Mouse (Mus musculus) embryonic facial prominence, embryonic 13.5 days (tissue): ENCODE data around the gene Rapgef4. TPM values are rescaled to one million over a fixed set of nuclear protein-coding genes. Genes with fewer than 3 reads are reported as not detected.

Experiments
- ATAC-seq: fragments of 200-750 bp; cut with Nextera tagmentation; 2 replicates; pipeline ENCODE4 v1.8.0; 2017; ENCODE audit warnings: low read depth; ENCODE audit not compliant: insufficient number of reproducible peaks, insufficient read depth, low FRiP score, low TSS enrichment
- H3K27ac ChIP-seq: fragments of 300-500 bp; sonication (generic); 2 replicates; pipeline ENCODE4 v1.5.1; 2015; ENCODE audit warnings: moderate library complexity, mild to moderate bottlenecking, inconsistent platforms
- H3K27me3 ChIP-seq: fragments of 300-500 bp; sonication (generic); 2 replicates; pipeline ENCODE4 v1.6.1; 2015; ENCODE audit warnings: mild to moderate bottlenecking, inconsistent platforms
- H3K36me3 ChIP-seq: fragments of 300-500 bp; sonication (generic); 2 replicates; pipeline ENCODE4 v1.6.1; 2015; ENCODE audit warnings: mild to moderate bottlenecking, inconsistent platforms
- H3K4me1 ChIP-seq: fragments of 300-500 bp; sonication (generic); 2 replicates; pipeline ENCODE4 v1.6.1; 2015; ENCODE audit warnings: inconsistent platforms
- H3K4me2 ChIP-seq: fragments of 300-500 bp; sonication (generic); 2 replicates; pipeline ENCODE4 v1.6.1; 2015; ENCODE audit warnings: moderate library complexity, mild to moderate bottlenecking, inconsistent platforms
- H3K4me3 ChIP-seq: fragments of 300-500 bp; sonication (generic); 2 replicates; pipeline ENCODE4 v1.5.1; 2015; ENCODE audit warnings: mild to moderate bottlenecking, inconsistent platforms
- H3K9ac ChIP-seq: fragments of 300-500 bp; sonication (generic); 2 replicates; pipeline ENCODE4 v1.6.1; 2015; ENCODE audit warnings: mild to moderate bottlenecking, inconsistent platforms
- H3K9me3 ChIP-seq: fragments of 300-500 bp; sonication (generic); 2 replicates; pipeline ENCODE4 v1.6.1; 2016; ENCODE audit warnings: inconsistent platforms
- WGBS: fragments of 180-500 bp; shearing (Covaris S2); methylation state at CpG from one replicate; pipeline ENCODE4 v1.1.7; 2015; ENCODE audit warnings: mixed read lengths; 5-methylcytosine and 5-hydroxymethylcytosine counted together
- polyA plus RNA-seq: library from polyadenylated mRNA; unstranded; fragments of >200 nt; fragmentation: Nextera tagmentation; extraction: Ambion mirVana; gene quantifications from 2 replicates; pipeline ENCODE4 v1.2.1, GENCODE M21; 2015

Rapgef4 gene
- polyA plus RNA-seq, 1 experiment from 2014 or later: 3.0 TPM

DNA sequence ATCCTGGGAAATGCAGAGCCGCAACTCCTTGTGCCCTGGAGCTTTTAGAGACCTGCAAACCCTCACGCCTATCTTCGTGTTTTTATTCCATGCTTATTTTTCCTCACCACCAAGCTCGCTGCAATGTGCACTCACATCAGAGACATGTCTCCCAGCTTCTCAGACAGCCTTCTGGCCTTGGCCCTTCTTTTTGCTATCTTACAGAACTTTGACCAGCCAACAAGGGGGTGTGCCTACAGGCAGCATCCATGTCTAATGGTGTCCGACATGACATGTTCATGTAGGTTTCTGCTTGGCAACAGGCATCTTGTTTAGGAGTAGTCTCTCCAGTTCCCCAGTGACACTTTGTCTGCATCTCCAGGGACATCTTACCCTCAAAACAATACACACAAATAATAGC is 56.3 kb downstream of the Rapgef4 start:
- no peaks in the 10 kb centered on the region for H3K9me3 ChIP-seq
- no peaks in the 10 kb centered on the region for H3K27me3 ChIP-seq
- H3K4me3 ChIP-seq: no peak overlapping the region
- WGBS: 89% methylated on average over 5 of the region's 5 CpGs
- H3K27ac ChIP-seq: no peak overlapping the region
- H3K36me3 ChIP-seq: no peaks in the 10 kb centered on the region
- no peak overlapping the region for H3K9ac ChIP-seq
- H3K4me1 ChIP-seq: peaks cover 9% of the 10 kb centered on the region
- ATAC-seq: no peak
- H3K4me2 ChIP-seq: no peak overlapping the region

DNA sequence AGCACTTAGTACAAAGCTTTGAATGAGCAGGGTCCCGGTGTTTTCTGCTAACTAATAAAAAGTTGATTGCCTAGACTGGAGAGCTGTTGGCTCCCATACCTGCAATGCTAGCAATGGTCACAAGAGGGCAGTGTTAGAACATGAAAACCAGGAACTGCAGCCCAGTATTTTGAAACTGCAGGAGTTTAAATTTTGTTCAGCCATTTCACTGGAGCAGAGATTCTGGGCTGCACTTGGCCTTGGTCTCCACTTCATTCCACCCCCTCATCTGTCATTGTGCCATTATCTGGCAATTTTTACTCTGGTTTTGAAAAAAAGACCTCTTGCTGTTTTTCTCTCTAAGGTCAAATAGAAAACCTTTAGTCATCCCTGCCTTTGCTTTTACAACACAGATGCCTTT is 57.2 kb downstream of the Rapgef4 start:
- no peak overlapping the region for H3K4me2 ChIP-seq
- no peak overlapping the region for H3K4me3 ChIP-seq
- no peak overlapping the region; the same call in 1 of the 2 replicates for H3K27ac ChIP-seq
- no peaks in the 10 kb centered on the region for H3K9me3 ChIP-seq
- H3K36me3 ChIP-seq: no peaks in the 10 kb centered on the region
- H3K9ac ChIP-seq: no peak overlapping the region
- peaks cover 9% of the 10 kb centered on the region for H3K4me1 ChIP-seq
- 21% methylated on average over 1 of the region's 1 CpGs for WGBS
- no peaks in the 10 kb centered on the region for H3K27me3 ChIP-seq
- ATAC-seq: no peak

DNA sequence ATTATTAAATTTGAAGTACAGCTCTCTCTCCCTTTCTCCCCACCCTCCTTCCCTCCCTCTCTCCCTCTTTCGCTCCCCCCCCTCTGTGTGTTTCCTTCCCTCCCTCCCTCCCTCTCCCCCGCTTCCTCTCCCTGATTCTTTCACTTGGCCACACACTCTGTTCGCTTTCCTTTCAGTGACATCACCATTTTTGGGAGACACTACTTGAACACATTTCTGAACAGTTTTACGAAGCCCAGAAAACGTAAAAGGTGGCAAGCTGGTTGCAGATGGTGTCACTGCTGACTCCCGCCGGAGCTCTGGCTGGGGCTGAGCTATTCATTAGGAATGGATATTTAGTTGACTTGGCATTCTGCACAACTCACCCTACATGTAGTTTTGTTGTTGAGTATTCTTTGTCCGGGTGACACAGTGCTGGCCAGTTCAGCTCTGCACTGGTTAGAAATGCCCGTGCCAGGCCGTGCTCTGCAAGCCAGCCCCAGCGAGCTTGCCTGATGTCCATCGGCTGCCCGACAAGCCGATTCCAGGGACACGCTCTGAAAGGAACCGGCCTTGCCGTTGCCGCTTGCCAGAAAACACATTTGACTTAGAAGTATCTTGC is 57.7 kb downstream of the Rapgef4 start:
- H3K4me1 ChIP-seq: peaks cover 9% of the 10 kb centered on the region
- no peak overlapping the region for H3K4me3 ChIP-seq
- peak overlapping the region; percentile 28 for H3K4me2 ChIP-seq
- WGBS: 62% methylated on average over 18 of the region's 18 CpGs
- no peaks in the 10 kb centered on the region for H3K27me3 ChIP-seq
- peak overlapping the region; percentile 6; the same call in 1 of the 2 replicates for H3K9ac ChIP-seq
- H3K36me3 ChIP-seq: no peaks in the 10 kb centered on the region
- no peak for ATAC-seq
- H3K9me3 ChIP-seq: no peaks in the 10 kb centered on the region
- H3K27ac ChIP-seq: peak overlapping the region; percentile 44; the same call in 1 of the 2 replicates

DNA sequence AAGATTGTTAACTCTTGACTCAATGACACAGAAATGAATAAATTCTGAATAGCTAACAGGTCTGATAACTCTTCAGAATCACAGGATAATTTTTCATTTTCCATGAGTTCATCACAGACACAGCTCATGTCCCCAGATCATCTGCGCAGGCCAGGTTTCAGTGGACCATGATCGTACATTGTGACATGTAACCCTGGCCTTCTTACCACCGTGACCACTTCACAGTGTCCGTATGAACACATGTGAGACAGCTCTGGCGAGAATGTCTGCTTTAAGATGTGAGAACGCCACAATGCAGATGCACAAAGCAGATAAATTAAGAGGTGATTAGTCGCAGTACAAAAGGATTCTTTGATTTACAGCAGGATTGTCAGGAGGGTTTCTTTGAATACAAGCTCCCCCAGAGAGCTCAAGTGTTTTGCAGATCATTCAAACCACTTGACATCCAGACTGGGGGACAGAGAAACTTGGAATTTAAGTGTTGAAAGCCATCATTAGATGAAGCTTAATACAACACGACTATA is 58.5 kb downstream of the Rapgef4 start:
- 50% methylated on average over 8 of the region's 8 CpGs for WGBS
- Histone ChIP-seq H3K4me3 (no peak overlapping the region), H3K9me3 (no peaks in the 10 kb centered on the region), H3K9ac (no peak overlapping the region), H3K4me2 (no peak overlapping the region), H3K4me1 (peaks cover 9% of the 10 kb centered on the region), H3K27ac (no peak overlapping the region), H3K27me3 (no peaks in the 10 kb centered on the region), H3K36me3 (no peaks in the 10 kb centered on the region)
- ATAC-seq: no peak

DNA sequence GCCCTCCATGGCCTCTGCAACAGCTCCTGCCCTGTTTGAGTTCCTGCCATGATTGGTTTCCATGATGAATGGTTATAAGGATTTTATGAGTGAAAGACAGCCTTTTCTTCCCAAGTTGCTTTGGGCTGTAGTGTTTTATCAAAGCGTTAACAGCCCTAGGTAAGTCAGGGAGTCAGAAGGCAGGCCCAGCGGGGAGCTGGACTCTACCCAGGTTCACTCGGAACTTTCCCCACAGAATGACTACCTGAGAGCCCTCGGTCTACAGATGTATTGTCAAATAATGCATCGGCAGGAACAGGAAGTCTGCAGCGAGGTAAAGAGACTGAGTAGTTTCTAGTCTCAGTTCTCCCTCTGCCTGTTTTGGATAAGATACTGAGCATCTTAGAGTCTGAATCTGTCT is 60.0 kb downstream of the Rapgef4 start:
- 91% methylated on average over 6 of the region's 6 CpGs for WGBS
- no peak overlapping the region for H3K9ac ChIP-seq
- H3K4me3 ChIP-seq: no peak overlapping the region
- no peak overlapping the region for H3K4me2 ChIP-seq
- peaks cover 14% of the 10 kb centered on the region for H3K4me1 ChIP-seq
- no peaks in the 10 kb centered on the region for H3K36me3 ChIP-seq
- no peak for ATAC-seq
- H3K27me3 ChIP-seq: no peaks in the 10 kb centered on the region
- no peak overlapping the region for H3K27ac ChIP-seq
- no peaks in the 10 kb centered on the region for H3K9me3 ChIP-seq

DNA sequence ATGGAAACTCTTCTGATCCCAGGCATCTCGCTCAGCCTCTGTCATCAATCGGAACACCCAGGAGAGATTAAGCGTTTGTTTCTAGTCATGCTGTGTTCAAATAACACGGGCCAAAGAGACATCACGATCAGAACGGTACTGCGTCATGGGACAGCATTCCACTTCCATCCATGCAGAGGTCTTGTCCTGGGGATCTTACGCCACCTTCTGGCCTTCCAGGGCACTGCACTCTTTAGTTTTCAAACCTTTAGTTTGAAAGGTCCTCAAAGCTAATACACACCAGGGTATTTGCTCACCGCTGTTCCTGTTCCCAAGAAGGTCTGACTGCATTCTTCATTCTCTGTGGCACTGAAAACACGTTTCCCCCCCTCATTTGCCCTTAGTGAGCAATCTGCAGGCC is 61.1 kb downstream of the Rapgef4 start:
- Histone ChIP-seq H3K4me2 (no peak overlapping the region), H3K4me3 (no peak overlapping the region), H3K27me3 (no peaks in the 10 kb centered on the region), H3K27ac (no peak overlapping the region), H3K4me1 (peaks cover 14% of the 10 kb centered on the region), H3K9ac (no peak overlapping the region), H3K9me3 (no peaks in the 10 kb centered on the region), H3K36me3 (no peaks in the 10 kb centered on the region)
- 84% methylated on average over 10 of the region's 10 CpGs for WGBS
- ATAC-seq: no peak

DNA sequence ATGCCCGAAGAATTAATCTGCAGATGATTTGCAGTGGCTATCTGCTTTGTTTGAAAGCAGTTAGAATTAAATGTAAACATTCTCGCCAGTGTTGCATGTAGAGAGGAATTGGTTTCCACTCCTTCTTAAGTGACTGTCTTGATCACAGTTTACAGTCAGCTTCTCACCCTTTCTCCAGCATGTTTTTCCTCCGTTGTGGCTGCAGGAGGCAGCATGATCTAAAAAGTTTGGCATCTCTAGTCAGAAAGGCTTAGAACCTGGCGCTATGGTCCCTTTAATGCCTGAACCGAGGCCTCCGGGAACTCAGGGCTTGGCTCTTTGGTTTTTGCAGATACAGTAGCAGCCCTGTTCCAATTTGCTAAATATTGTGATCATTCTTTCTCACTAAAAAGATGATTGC is 63.2 kb downstream of the Rapgef4 start:
- H3K4me1 ChIP-seq: peaks cover 8% of the 10 kb centered on the region
- no peaks in the 10 kb centered on the region for H3K9me3 ChIP-seq
- no peaks in the 10 kb centered on the region for H3K36me3 ChIP-seq
- no peak overlapping the region for H3K4me3 ChIP-seq
- WGBS: 52% methylated on average over 6 of the region's 6 CpGs
- no peaks in the 10 kb centered on the region for H3K27me3 ChIP-seq
- H3K27ac ChIP-seq: no peak overlapping the region
- no peak overlapping the region for H3K4me2 ChIP-seq
- no peak for ATAC-seq
- H3K9ac ChIP-seq: no peak overlapping the region

DNA sequence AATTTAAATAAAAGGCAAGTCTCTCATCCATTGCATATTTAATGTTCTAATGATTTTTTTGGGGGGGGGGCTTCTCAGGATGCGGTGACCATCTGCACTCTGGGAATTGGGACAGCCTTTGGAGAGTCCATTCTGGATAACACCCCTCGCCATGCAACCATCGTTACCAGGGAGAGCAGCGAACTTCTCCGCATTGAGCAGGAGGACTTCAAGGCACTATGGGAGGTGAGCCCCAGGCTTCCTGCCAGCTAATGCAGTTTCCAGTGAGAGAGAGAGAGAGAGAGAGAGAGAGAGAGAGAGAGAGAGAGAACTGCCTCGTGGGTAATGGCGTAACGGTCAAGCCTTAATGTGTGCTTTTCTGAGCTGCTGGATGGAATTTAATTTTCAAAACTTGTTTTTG is 64.0 kb downstream of the Rapgef4 start:
- WGBS: 87% methylated on average over 8 of the region's 8 CpGs
- Histone ChIP-seq H3K9ac (no peak overlapping the region), H3K4me3 (no peak overlapping the region)

DNA sequence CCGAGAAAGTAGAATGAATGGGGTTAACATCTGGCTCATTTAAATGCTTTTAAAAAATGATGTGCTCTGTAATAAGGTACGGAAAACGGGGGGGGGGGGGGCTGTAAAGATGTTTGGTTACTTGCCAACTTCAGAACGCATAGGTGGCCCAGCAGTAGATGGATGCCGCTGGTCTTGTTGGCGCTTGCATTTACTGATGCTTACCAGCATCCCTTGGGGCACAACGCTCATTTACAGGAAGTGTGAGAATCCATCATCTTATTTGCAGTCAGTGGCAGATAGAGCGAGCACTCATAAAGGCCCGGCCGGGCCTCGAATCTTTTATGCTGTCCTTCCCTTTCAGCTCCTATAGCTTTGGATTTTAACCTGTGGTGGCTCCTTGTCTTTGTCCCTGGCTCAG is 64.6 kb downstream of the Rapgef4 start:
- WGBS: 65% methylated on average over 11 of the region's 11 CpGs
- H3K4me3 ChIP-seq: no peak overlapping the region
- H3K9me3 ChIP-seq: no peaks in the 10 kb centered on the region
- H3K27me3 ChIP-seq: no peaks in the 10 kb centered on the region
- ATAC-seq: no peak
- H3K4me2 ChIP-seq: no peak overlapping the region
- H3K36me3 ChIP-seq: no peaks in the 10 kb centered on the region
- H3K27ac ChIP-seq: no peak overlapping the region
- no peak overlapping the region for H3K9ac ChIP-seq
- H3K4me1 ChIP-seq: peaks cover 5% of the 10 kb centered on the region; the same call in 1 of the 2 replicates

More for the DNA sequence above, 64.0 kb downstream of the Rapgef4 start:
- H3K27me3 ChIP-seq: no peaks in the 10 kb centered on the region
- H3K27ac ChIP-seq: no peak overlapping the region
- H3K4me2 ChIP-seq: no peak overlapping the region
- no peak for ATAC-seq
- peaks cover 5% of the 10 kb centered on the region; the same call in 1 of the 2 replicates for H3K4me1 ChIP-seq
- no peaks in the 10 kb centered on the region for H3K36me3 ChIP-seq
- H3K9me3 ChIP-seq: no peaks in the 10 kb centered on the region

DNA sequence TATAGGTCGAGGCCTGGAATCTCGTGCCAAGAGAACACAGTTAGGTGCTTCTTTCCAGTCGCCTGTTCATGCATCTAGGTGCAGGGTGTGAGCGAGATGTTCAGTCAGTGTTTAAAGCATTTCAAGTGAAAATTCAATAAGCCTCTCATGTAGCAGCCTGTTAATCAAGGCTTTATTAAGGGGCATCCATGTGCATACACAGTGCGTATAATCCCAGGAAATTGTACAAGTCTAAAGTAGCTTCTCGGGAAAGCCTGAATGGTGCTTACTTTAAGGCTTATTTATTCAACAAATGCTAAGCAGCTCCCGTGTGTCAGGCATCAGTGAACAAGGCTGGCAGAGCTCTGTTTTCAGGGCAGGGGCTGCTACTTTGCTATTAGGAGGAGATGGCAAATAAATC is 69.4 kb downstream of the Rapgef4 start:
- Histone ChIP-seq H3K27me3 (no peaks in the 10 kb centered on the region), H3K9ac (no peak overlapping the region), H3K9me3 (no peaks in the 10 kb centered on the region), H3K27ac (no peak overlapping the region), H3K4me2 (no peak overlapping the region), H3K4me1 (peaks cover 9% of the 10 kb centered on the region; the same call in 1 of the 2 replicates), H3K36me3 (no peaks in the 10 kb centered on the region), H3K4me3 (no peak overlapping the region)
- WGBS: 61% methylated on average over 7 of the region's 7 CpGs
- no peak for ATAC-seq

DNA sequence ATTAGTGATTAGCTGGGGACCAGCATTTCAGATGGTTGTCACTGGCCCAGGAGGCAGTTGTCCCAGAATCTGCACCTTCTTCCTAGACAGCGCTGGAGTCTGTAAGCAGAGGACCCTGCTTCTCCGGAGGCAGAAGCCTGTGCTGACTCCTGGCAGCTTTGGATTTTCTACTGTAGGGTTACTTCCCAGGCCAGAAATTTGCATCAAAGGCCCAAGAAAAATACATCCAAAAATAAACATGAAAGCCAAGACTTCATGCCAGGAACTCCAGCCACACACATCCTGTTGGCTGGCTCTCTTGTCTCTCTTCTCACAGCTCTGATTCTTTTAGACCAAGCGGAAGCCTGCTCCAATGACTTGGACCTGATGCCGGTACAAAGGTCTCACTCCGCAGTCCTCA is 73.2 kb downstream of the Rapgef4 start:
- Histone ChIP-seq H3K4me1 (peaks cover 18% of the 10 kb centered on the region), H3K27me3 (no peaks in the 10 kb centered on the region), H3K27ac (no peak overlapping the region), H3K4me3 (no peak overlapping the region), H3K36me3 (no peaks in the 10 kb centered on the region), H3K9ac (0 out of 2 replicates have a peak overlapping the region, but pooled peaks have one; percentile 2), H3K4me2 (no peak overlapping the region), H3K9me3 (no peaks in the 10 kb centered on the region)
- no peak for ATAC-seq
- WGBS: 87% methylated on average over 5 of the region's 5 CpGs

DNA sequence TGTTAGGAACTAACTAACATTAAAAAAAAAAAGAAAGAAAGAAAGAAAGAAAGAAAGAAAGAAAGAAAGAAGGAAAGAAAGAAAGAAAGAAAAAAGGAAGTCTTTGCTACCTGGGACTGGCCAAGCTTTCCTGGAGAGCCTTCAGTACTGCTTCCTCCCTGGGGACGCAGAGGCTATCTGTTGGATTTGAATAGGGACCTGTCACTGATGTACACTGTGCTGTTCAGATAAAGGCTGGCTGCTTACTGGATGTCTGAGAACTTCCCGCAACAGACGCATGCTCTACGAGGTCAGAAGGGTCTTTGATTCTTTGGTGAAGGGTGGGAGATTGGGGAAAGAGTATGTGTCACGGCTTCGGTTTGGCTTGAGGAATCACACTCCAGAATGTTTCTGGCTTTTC is 73.7 kb downstream of the Rapgef4 start:
- no peak for ATAC-seq
- Histone ChIP-seq H3K4me2 (no peak overlapping the region), H3K27ac (no peak overlapping the region), H3K9me3 (no peaks in the 10 kb centered on the region), H3K4me1 (peaks cover 18% of the 10 kb centered on the region), H3K27me3 (no peaks in the 10 kb centered on the region), H3K36me3 (no peaks in the 10 kb centered on the region), H3K4me3 (no peak overlapping the region), H3K9ac (no peak overlapping the region)
- 86% methylated on average over 6 of the region's 6 CpGs for WGBS
